Mouse (Mus musculus) liver, embryonic 16.5 days (tissue): ENCODE measurements around the gene Gm10320. TPM values are rescaled to one million over a fixed set of nuclear protein-coding genes. Genes with fewer than 3 reads are reported as not detected.

Experiments
- polyA plus RNA-seq: library from polyadenylated mRNA; unstranded; fragments of >200 nt; fragmentation: Nextera tagmentation; extraction: Ambion mirVana; gene quantifications from 2 replicates; pipeline ENCODE4 v1.2.1, GENCODE M21; 2015

Gm10320 gene
- polyA plus RNA-seq, 1 experiment from 2014 or later, result 0.84 TPM

Other genes with a start within 250 kb of the Gm10320 start
- 10.0 and 10.6 TPM in 2 replicates for gene Utp15, start 229.0 kb downstream of the Gm10320 start, polyA plus RNA-seq
- 6.6 and 6.7 TPM in 2 replicates for gene Ankra2, start 228.9 kb downstream of the Gm10320 start, polyA plus RNA-seq
- not detected in 2 replicates for gene Gm21976, start 212.1 kb downstream of the Gm10320 start, polyA plus RNA-seq
- gene Btf3, start 175.0 kb downstream of the Gm10320 start, polyA plus RNA-seq, result 258 and 312 TPM in 2 replicates
- gene Foxd1, start 137.8 kb downstream of the Gm10320 start, polyA plus RNA-seq, result not detected in 2 replicates
- gene Tmem174, start 145.4 kb upstream of the Gm10320 start, polyA plus RNA-seq, result not detected in 2 replicates
- gene Tmem171, start 202.8 kb upstream of the Gm10320 start, polyA plus RNA-seq, result 0.39 and 0.68 TPM in 2 replicates